Mouse (Mus musculus) myocyte (in vitro differentiated cells): ENCODE results near the gene Rnf4.

Experiments
- E2F4 ChIP-seq: IDR thresholded peaks from one replicate; pipeline ENCODE4 v1.6.1; 2011; ENCODE audit warnings: mild to moderate bottlenecking, control low read depth, moderate library complexity; ENCODE audit not compliant: insufficient read depth
- MYOD1 ChIP-seq, 3 experiments: IDR thresholded peaks; one replicate each; pipeline ENCODE4 v1.6.1; 2011; ENCODE audit warnings: control low read depth in 2 of 3, low read depth in 2 of 3, mild to moderate bottlenecking in 2 of 3, moderate library complexity in 1 of 3; ENCODE audit not compliant: insufficient read length in 2 of 3, control insufficient read depth in 1 of 3
- POLR2A ChIP-seq: IDR thresholded peaks from one replicate; pipeline ENCODE4 v1.6.1; 2011; ENCODE audit warnings: low read depth, mild to moderate bottlenecking, control low read depth, moderate library complexity; ENCODE audit not compliant: insufficient read length
- POLR2AphosphoS2 ChIP-seq: IDR thresholded peaks from one replicate; pipeline ENCODE4 v1.6.1; 2011; ENCODE audit warnings: low read depth, control low read depth; ENCODE audit not compliant: insufficient read length
- TCF12 ChIP-seq: IDR thresholded peaks from one replicate; pipeline ENCODE4 v1.6.1; 2011; ENCODE audit warnings: mild to moderate bottlenecking, control low read depth; ENCODE audit not compliant: poor library complexity, insufficient read depth, severe bottlenecking
- USF1 ChIP-seq: IDR thresholded peaks from one replicate; pipeline ENCODE4 v1.6.1; 2011; ENCODE audit warnings: low read depth, mild to moderate bottlenecking, control low read depth, moderate library complexity

DNA sequence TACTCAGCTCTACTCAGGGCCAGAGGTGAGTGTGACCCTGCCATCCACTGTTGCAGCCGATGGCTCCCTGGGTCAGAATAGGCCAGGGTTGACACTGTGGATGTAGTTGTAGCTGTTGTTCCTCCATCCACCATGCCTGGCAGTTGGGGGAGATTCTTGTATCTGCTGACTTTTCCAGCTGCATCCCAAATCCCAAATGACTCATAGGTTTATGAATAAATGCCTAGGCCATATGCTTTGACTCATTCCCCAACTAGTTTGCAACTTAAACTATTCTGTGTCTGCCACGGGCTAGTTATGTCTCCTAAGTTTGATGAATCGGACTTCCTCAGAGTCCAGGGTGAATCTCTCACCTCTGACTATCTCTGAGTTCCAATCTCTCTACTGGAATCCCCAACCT, 24.2 kb downstream of the Rnf4 start:
- TF ChIP-seq MYOD1 (IDR thresholded peaks at IDR 0.05; ENCODE audit: control insufficient read depth in 1 of 3, insufficient read length in 2 of 3, low read depth in 2 of 3): no peak
- TF ChIP-seq POLR2A: no peak
- no peak for TF ChIP-seq POLR2AphosphoS2
- no peak for TF ChIP-seq USF1
- no peak for TF ChIP-seq E2F4
- no peak for TF ChIP-seq TCF12
